Mouse (Mus musculus): ENCODE results near the gene Kat2b.

DNA sequence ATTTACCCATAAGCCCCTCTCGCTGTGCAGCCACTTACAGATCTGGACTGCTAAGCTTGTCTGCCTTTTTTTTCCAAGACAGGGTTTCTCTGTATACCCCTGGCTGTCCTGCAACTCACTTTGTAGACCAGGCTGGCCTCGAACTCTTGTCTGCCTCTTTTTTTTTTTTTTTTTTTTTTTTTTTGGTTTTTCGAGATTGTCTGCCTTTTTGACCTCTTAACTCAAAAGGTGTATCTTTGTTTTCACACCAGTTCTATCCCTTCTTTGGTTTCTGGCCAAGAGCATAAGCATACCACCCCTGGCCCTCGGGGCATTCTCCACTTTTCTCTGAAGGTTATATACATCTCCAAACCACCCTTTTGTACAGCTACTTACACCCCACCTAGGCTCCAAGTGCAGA lies 1.8 kb upstream of the Kat2b start:
- no peak for TF ChIP-seq CTCF (IDR thresholded peaks at IDR 0.05; ENCODE audit: low read depth)
- no peak for TF ChIP-seq EP300 (IDR thresholded peaks at IDR 0.05; ENCODE audit: low read depth)
